Mouse (Mus musculus): ENCODE measurements around the gene E130308A19Rik.

The E130308A19Rik gene

GRCm38 (mm10) chr4:59639163-59639562 lies 13.2 kb downstream of the E130308A19Rik start:
- DNase-seq (ENCODE audit: low spot score in 2 of 2), result no peak

GRCm38 (mm10) chr4:59640720-59641119 lies 14.7 kb downstream of the E130308A19Rik start:
- no peak for DNase-seq (ENCODE audit: low spot score in 2 of 2)

- no peak for DNase-seq (ENCODE audit: low spot score in 2 of 2)
Measured at GRCm38 (mm10) chr4:59642039-59642438, 16.0 kb downstream of the E130308A19Rik start.

- DNase-seq (ENCODE audit: low spot score in 2 of 2), result no peak
Measured at GRCm38 (mm10) chr4:59642657-59643056, 16.6 kb downstream of the E130308A19Rik start.

- no peak for DNase-seq (ENCODE audit: low spot score in 2 of 2)
Measured at GRCm38 (mm10) chr4:59644431-59644830, 18.4 kb downstream of the E130308A19Rik start.

- DNase-seq (ENCODE audit: low spot score in 2 of 2), result no peak
Measured at GRCm38 (mm10) chr4:59644992-59645391, 19.0 kb downstream of the E130308A19Rik start.

- DNase-seq (ENCODE audit: low spot score in 2 of 2), result no peak
Measured at GRCm38 (mm10) chr4:59645610-59646009, 19.6 kb downstream of the E130308A19Rik start.

GRCm38 (mm10) chr4:59646020-59646696 lies 20.1 kb downstream of the E130308A19Rik start:
- DNase-seq (ENCODE audit: low spot score in 2 of 2), result no peak

GRCm38 (mm10) chr4:59649119-59649518 lies 23.1 kb downstream of the E130308A19Rik start:
- no peak for DNase-seq (ENCODE audit: low spot score in 2 of 2)

GRCm38 (mm10) chr4:59652166-59652681 lies 26.2 kb downstream of the E130308A19Rik start:
- DNase-seq (ENCODE audit: low spot score in 2 of 2), result no peak

- DNase-seq (ENCODE audit: low spot score in 2 of 2), result no peak
Measured at GRCm38 (mm10) chr4:59656061-59656642, 30.1 kb downstream of the E130308A19Rik start.

GRCm38 (mm10) chr4:59662163-59662562 lies 36.2 kb downstream of the E130308A19Rik start:
- DNase-seq (ENCODE audit: low spot score in 2 of 2), result no peak

- no peak for DNase-seq (ENCODE audit: low spot score in 2 of 2)
Measured at GRCm38 (mm10) chr4:59663451-59663850, 37.4 kb downstream of the E130308A19Rik start.

- no peak for DNase-seq (ENCODE audit: low spot score in 2 of 2)
Measured at GRCm38 (mm10) chr4:59666550-59667317, 40.7 kb downstream of the E130308A19Rik start.

GRCm38 (mm10) chr4:59668050-59668449 lies 42.0 kb downstream of the E130308A19Rik start:
- DNase-seq (ENCODE audit: low spot score in 2 of 2), result no peak

GRCm38 (mm10) chr4:59669131-59669530 lies 43.1 kb downstream of the E130308A19Rik start:
- DNase-seq (ENCODE audit: low spot score in 2 of 2), result no peak

GRCm38 (mm10) chr4:59670015-59670414 lies 44.0 kb downstream of the E130308A19Rik start:
- no peak for DNase-seq (ENCODE audit: low spot score in 2 of 2)

GRCm38 (mm10) chr4:59673423-59674117 lies 47.6 kb downstream of the E130308A19Rik start:
- no peak for DNase-seq (ENCODE audit: low spot score in 2 of 2)

- DNase-seq (ENCODE audit: low spot score in 2 of 2), result no peak
Measured at GRCm38 (mm10) chr4:59674929-59675679, 49.1 kb downstream of the E130308A19Rik start.

- no peak for DNase-seq (ENCODE audit: low spot score in 2 of 2)
Measured at GRCm38 (mm10) chr4:59675699-59676098, 49.7 kb downstream of the E130308A19Rik start.

- no peak for DNase-seq (ENCODE audit: low spot score in 2 of 2)
Measured at GRCm38 (mm10) chr4:59681383-59681782, 55.4 kb downstream of the E130308A19Rik start.
